Mouse (Mus musculus) forebrain, embryonic 16.5 days (tissue): Measurements from ENCODE around the gene Gm43302. TPM values are rescaled to one million over a fixed set of nuclear protein-coding genes. Genes with fewer than 3 reads are reported as not detected.
"Not testable (repeated sequence)": the region's sequence is repeated elsewhere in the genome, so short reads cannot be mapped to it uniquely, and the experiment has no call there.

Experiments
- ATAC-seq: fragments of 200-750 bp; cut with Nextera tagmentation; 2 replicates; pipeline ENCODE4 v1.8.0; 2017; ENCODE audit warnings: mild to moderate bottlenecking, moderate library complexity
- H3K27ac ChIP-seq: fragments of 300-500 bp; sonication (generic); 2 replicates; pipeline ENCODE4 v1.5.1; 2014; ENCODE audit warnings: low read length, control low read depth
- H3K27me3 ChIP-seq: fragments of 300-500 bp; sonication (generic); replicated peaks from 2 replicates; pipeline ENCODE4 v1.6.1; 2014; ENCODE audit warnings: low read length; ENCODE audit not compliant: control insufficient read depth, insufficient read depth
- H3K36me3 ChIP-seq: fragments of 300-500 bp; sonication (generic); 2 replicates; pipeline ENCODE4 v1.6.1; 2014; ENCODE audit not compliant: control insufficient read depth, insufficient read depth
- H3K4me1 ChIP-seq: fragments of 300-500 bp; sonication (generic); replicated peaks from 2 replicates; pipeline ENCODE4 v1.6.1; 2014; ENCODE audit warnings: low read length; ENCODE audit not compliant: control insufficient read depth, insufficient read depth
- H3K4me2 ChIP-seq: fragments of 300-500 bp; sonication (generic); 2 replicates; pipeline ENCODE4 v1.6.1; 2014; ENCODE audit warnings: mild to moderate bottlenecking, low read length, control low read depth
- H3K4me3 ChIP-seq: fragments of 300-500 bp; sonication (generic); replicated peaks from 2 replicates; pipeline ENCODE4 v1.5.1; 2014; ENCODE audit warnings: mild to moderate bottlenecking, low read length, control low read depth
- H3K9ac ChIP-seq: fragments of 300-500 bp; sonication (generic); replicated peaks from 2 replicates; pipeline ENCODE4 v1.6.1; 2014; ENCODE audit warnings: low read depth, low read length, control low read depth
- H3K9me3 ChIP-seq: fragments of 300-500 bp; sonication (generic); 2 replicates; pipeline ENCODE4 v1.6.1; 2016; ENCODE audit warnings: low read length; ENCODE audit not compliant: control insufficient read depth
- WGBS: fragments of 180-500 bp; shearing (Covaris S2); extraction: QIAGEN DNeasy Blood & Tissue Kit; methylation state at CpG from one replicate; pipeline ENCODE4 v1.1.7; 2014; 5-methylcytosine and 5-hydroxymethylcytosine counted together
- polyA plus RNA-seq: library from polyadenylated mRNA; unstranded; fragments of >200 nt; fragmentation: Nextera tagmentation; extraction: Ambion mirVana; gene quantifications from 2 replicates; pipeline ENCODE4 v1.2.1, GENCODE M21; 2015

The Gm43302 gene
- polyA plus RNA-seq, 1 experiment from 2014 or later: 0.28 TPM

DNA sequence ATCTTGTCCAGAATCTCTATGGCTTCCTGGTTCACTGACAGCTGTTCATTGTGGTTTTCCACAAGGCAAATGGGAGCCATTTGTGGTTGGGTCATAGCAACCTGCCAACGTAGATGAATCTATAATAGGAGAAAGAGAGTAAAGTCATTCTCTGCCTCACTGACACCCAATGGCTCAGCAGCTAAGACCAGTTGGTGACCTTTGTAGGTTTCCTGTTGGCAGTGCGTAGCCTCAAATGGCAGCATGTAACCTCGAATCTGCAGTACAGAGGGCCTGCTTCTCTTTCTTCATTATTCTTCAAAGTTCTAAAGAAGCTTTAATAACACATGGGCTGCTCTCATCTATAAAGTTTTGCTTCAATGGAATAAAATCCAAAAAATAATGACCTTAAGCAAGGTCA is 57.5 kb downstream of the Gm43302 start:
- ATAC-seq, H3K4me2 ChIP-seq, H3K27ac ChIP-seq, H3K36me3 ChIP-seq, H3K9me3 ChIP-seq, H3K4me1 ChIP-seq, H3K27me3 ChIP-seq, H3K9ac ChIP-seq, H3K4me3 ChIP-seq: not testable (repeated sequence)
- 63% methylated on average over 3 of the region's 3 CpGs for WGBS

DNA sequence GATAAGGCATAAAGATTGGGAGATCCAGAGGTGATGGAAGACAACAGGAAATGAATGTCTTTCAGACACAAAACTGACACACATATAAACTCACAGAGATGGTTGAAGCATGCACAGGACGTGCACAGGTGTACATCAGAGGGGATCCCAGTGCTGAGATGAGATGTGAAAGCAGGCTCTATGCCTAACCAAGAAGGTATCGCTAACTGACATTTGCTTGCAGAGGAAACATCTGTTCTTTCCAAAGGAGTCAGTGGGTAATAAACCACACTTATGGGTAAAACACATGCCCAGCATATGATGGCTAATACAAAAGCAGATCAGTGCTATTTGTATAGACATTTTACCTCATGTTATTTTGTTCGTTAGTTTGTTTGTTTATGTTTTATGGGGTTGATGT is 84.5 kb downstream of the Gm43302 start:
- not testable (repeated sequence) for H3K4me2 ChIP-seq, H3K9me3 ChIP-seq, H3K27me3 ChIP-seq, H3K27ac ChIP-seq, H3K4me1 ChIP-seq, H3K36me3 ChIP-seq, ATAC-seq, H3K4me3 ChIP-seq, H3K9ac ChIP-seq
- no CpG with 5 or more reads among the region's 3 CpGs for WGBS

DNA sequence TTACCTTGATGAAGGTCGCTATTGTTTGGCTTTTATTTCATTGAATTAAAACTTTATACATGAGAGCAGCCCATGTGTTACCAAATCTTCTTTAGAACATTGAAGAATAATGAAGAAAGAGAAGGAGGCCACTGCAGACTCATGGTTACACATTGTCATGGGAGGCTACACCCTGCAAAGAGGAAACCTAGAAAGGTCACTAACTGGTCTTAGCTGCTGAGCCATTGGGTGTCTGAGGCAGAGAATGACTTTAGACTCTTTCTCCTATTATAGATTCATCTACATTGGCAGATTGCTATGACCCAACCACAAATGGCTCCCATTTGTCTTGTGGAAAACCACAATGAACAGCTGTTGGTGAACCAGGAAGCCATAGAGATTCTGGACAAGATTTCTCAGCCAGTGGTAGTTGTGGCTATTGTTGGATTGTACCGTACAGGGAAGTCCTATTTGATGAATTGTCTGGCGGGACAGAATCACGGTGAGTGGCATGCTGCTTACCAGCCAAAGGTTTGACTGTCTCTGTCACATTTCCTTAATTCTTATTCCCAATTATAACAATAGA is 92.6 kb downstream of the Gm43302 start:
- not testable (repeated sequence) for H3K4me3 ChIP-seq, ATAC-seq, H3K27ac ChIP-seq, H3K9ac ChIP-seq, H3K9me3 ChIP-seq, H3K27me3 ChIP-seq, H3K4me1 ChIP-seq, H3K36me3 ChIP-seq, H3K4me2 ChIP-seq
- 80% methylated on average over 4 of the region's 4 CpGs for WGBS

DNA sequence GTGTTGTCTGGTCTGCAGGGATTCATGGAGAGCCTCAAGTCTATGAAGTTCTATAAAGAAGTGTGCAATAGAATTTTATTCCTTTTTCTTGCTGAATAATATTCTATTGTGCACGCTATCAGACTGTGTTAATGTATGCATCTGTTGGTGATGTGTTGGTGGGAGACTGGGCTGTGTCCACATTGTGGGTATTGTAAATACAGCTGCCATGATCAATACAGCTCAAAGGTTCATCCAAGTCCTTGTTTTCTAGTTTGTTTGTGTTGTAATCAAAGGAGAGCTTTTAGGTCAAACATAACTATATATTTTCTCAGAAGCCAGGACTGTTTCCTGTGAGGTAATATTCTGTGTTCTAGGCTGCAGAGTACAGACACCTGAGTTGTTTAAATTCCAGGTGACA is 94.3 kb downstream of the Gm43302 start:
- H3K4me1 ChIP-seq, H3K4me3 ChIP-seq, H3K27ac ChIP-seq, H3K4me2 ChIP-seq, H3K36me3 ChIP-seq, ATAC-seq, H3K9ac ChIP-seq, H3K27me3 ChIP-seq, H3K9me3 ChIP-seq: not testable (repeated sequence)
- WGBS: 97% methylated on average over 1 of the region's 1 CpGs

DNA sequence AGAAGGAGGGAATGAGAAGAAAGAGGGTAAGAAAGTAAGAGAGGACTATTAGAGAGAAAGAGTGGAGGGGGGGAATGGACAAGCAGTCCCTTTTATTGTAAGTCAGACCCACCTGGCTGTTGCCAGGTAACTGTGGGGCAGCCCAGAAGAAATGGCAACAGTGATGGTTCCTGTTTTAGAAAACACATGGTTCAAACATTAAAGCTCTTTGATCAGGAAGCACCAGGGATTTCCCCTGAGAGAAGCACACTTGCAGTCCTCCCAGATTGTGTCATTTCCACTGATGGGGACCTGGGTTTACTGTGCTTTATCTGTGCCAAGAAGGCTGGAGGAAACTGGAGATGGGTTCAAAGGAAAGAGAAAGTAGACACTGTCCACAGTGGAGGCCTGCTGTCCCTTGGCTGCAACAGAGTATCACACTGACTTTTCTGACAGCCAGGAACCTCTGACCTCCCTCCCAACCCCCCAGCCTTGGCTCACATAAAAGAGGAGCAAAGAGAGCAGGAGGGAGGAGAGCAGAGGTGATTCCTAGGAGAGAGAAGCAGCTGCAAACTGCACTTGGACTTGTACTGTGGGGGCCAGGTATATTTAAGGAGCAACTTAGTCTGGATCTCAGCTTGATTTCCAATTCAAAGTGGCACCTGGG is 95.5 kb downstream of the Gm43302 start:
- H3K27me3 ChIP-seq, H3K4me2 ChIP-seq, ATAC-seq, H3K36me3 ChIP-seq, H3K9me3 ChIP-seq, H3K4me3 ChIP-seq, H3K27ac ChIP-seq, H3K4me1 ChIP-seq, H3K9ac ChIP-seq: not testable (repeated sequence)

DNA sequence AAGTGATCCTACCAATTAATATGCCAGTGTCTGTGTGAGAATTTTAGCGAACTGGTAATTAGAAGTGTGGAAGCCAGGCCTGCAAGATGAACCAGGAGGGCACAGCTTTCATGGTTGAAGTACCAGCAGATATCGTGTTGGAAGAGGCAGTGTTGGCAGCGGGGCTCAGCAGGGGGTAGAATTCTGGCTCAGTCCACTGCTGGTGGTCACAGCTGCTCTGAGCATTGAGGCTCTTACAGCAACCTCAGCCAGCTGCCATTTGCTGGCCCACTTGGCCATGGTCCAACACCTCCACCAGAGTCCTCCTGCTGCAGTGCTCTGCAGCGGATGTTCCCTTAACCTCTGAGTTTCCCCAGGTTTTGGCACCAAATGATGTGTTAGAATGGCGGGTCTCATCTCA is 97.2 kb downstream of the Gm43302 start:
- H3K27ac ChIP-seq, H3K27me3 ChIP-seq, H3K9me3 ChIP-seq, H3K4me2 ChIP-seq, H3K4me3 ChIP-seq, H3K9ac ChIP-seq, H3K4me1 ChIP-seq, ATAC-seq, H3K36me3 ChIP-seq: not testable (repeated sequence)
- 77% methylated on average over 5 of the region's 5 CpGs for WGBS

DNA sequence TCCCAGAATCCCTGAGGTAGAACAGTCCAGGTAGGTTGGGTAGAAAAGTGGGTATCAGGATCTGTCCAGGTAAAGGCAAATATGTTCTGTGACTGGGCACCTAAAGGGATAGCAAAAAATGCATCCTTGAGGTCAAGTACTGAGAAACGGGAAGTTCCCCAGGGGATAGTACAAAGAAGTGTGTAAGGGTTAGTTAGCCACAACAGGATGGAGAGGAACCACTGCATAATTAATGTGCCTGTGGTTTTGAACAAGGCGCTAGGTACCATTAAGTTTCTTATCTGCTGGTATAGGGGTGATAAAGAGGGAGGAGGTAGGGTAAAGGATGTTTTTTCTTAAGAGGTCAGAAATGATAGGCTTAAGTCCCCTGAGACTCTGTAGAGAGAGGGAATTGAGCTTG is 101.0 kb downstream of the Gm43302 start:
- not testable (repeated sequence) for H3K27me3 ChIP-seq, H3K9ac ChIP-seq, H3K4me2 ChIP-seq, H3K9me3 ChIP-seq, H3K36me3 ChIP-seq, H3K4me3 ChIP-seq, H3K27ac ChIP-seq, H3K4me1 ChIP-seq, ATAC-seq
- WGBS: 77% methylated on average over 2 of the region's 2 CpGs

DNA sequence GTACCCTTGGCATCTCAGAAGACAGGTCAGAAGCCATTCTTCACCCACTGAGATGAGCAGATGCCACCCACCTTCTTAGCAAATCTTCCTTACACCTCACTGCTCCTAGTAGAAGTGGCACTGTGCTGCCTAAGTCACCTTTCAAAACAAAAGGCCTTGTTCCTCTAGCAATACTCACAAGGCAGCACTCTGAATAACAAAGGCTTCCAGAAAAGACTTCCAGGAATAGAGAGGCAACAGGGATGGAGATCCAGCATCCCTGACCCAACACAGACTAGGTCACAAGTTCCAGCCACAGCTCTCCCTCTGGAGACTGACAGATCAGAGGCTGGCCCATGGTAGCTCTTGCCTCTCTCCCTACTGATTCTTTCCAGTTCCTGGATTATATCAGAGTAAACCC is 112.0 kb downstream of the Gm43302 start:
- H3K36me3 ChIP-seq: no peaks in the 10 kb centered on the region
- no peaks in the 10 kb centered on the region for H3K27me3 ChIP-seq
- H3K9me3 ChIP-seq: no peaks in the 10 kb centered on the region
- ATAC-seq: no peak
- no peak overlapping the region for H3K4me3 ChIP-seq
- H3K9ac ChIP-seq: no peak overlapping the region
- no peaks in the 10 kb centered on the region for H3K4me1 ChIP-seq
- H3K27ac ChIP-seq: no peak overlapping the region
- H3K4me2 ChIP-seq: no peak overlapping the region
